Mouse (Mus musculus): ENCODE measurements around the gene Pcdh8. TPM values are rescaled to one million over a fixed set of nuclear protein-coding genes. Genes with fewer than 3 reads are reported as not detected.

Gene Pcdh8
- 0.12 and 0.21 TPM in 2 replicates for polyA plus RNA-seq (2014; fragmentation: Nextera tagmentation; extraction: Ambion mirVana)

GRCm38 (mm10) chr14:79771094-79771535 is at the start of gene Pcdh8:
Gene Pcdh8, minus strand, starts transcription at chr14:79771312.
- WGBS, result under 1% methylated on average over 30 of the region's 30 CpGs
- Histone ChIP-seq H3K4me1 (replicated peaks; ENCODE audit: control insufficient read depth, insufficient read depth, low read length) (0 out of 2 replicates have a peak, but pooled peaks cover 2% of the 10 kb centered on the region), H3K27ac (ENCODE audit: low read depth, low read length) (no peak within 1 kb of the TSS), H3K27me3 (replicated peaks; ENCODE audit: control insufficient read depth, insufficient read depth, low read length) (peaks cover 84% of the 10 kb centered on the region), H3K9ac (ENCODE audit: low read depth, low read length) (no peak within 1 kb of the TSS), H3K4me3 (ENCODE audit: low read depth, low read length) (peak within 1 kb of the TSS; percentile 26), H3K9me3 (ENCODE audit: control insufficient read depth, low read length) (no peaks in the 10 kb centered on the region), H3K4me2 (peak within 1 kb of the TSS; percentile 57), H3K36me3 (ENCODE audit: control insufficient read depth, insufficient read depth, low read length) (no peaks in the 10 kb centered on the region)
- peak; percentile 80 for ATAC-seq (replicated peaks; ENCODE audit: low FRiP score)
- DNase-seq (ENCODE audit: low spot score), result peak; percentile 77

- no peaks in the 10 kb centered on the region for H3K27me3 ChIP-seq (replicated peaks; ENCODE audit: control insufficient read depth, insufficient read depth, low read length)
- H3K36me3 ChIP-seq (ENCODE audit: control insufficient read depth, insufficient read depth, low read length), result no peaks in the 10 kb centered on the region
- no peak overlapping the region for H3K9ac ChIP-seq (ENCODE audit: low read depth, low read length)
- H3K4me1 ChIP-seq (replicated peaks; ENCODE audit: control insufficient read depth, insufficient read depth, low read length), result no peaks in the 10 kb centered on the region
- no peak overlapping the region for H3K4me2 ChIP-seq
- no peak overlapping the region for H3K4me3 ChIP-seq (ENCODE audit: low read depth, low read length)
- H3K27ac ChIP-seq (ENCODE audit: low read depth, low read length), result no peak overlapping the region
- ATAC-seq (replicated peaks; ENCODE audit: low FRiP score), result no peak
- H3K9me3 ChIP-seq (ENCODE audit: control insufficient read depth, low read length), result no peaks in the 10 kb centered on the region
- no peak for DNase-seq (ENCODE audit: low spot score)
- 74% methylated on average over 8 of the region's 8 CpGs for WGBS
Measured at GRCm38 (mm10) chr14:79814709-79815108, 43.6 kb upstream of the Pcdh8 start.

- no peaks in the 10 kb centered on the region for H3K36me3 ChIP-seq (ENCODE audit: control insufficient read depth, insufficient read depth, low read length)
- WGBS, result 40% methylated on average over 1 of the region's 1 CpGs
- H3K4me3 ChIP-seq (ENCODE audit: low read depth, low read length), result no peak overlapping the region
- H3K27me3 ChIP-seq (replicated peaks; ENCODE audit: control insufficient read depth, insufficient read depth, low read length), result no peaks in the 10 kb centered on the region
- H3K27ac ChIP-seq (ENCODE audit: low read depth, low read length), result no peak overlapping the region
- H3K4me2 ChIP-seq, result no peak overlapping the region
- no peak for ATAC-seq (replicated peaks; ENCODE audit: low FRiP score)
- no peaks in the 10 kb centered on the region for H3K9me3 ChIP-seq (ENCODE audit: control insufficient read depth, low read length)
- no peak for DNase-seq (ENCODE audit: low spot score)
- no peak overlapping the region for H3K9ac ChIP-seq (ENCODE audit: low read depth, low read length)
- no peaks in the 10 kb centered on the region for H3K4me1 ChIP-seq (replicated peaks; ENCODE audit: control insufficient read depth, insufficient read depth, low read length)
Measured at GRCm38 (mm10) chr14:79814084-79814483, 43.0 kb upstream of the Pcdh8 start.

GRCm38 (mm10) chr14:79793179-79793578 is 22.1 kb upstream of the Pcdh8 start:
- no peak overlapping the region for H3K27ac ChIP-seq (ENCODE audit: low read depth, low read length)
- H3K4me3 ChIP-seq (ENCODE audit: low read depth, low read length), result no peak overlapping the region
- no peak for ATAC-seq (replicated peaks; ENCODE audit: low FRiP score)
- H3K4me2 ChIP-seq, result no peak overlapping the region
- no peaks in the 10 kb centered on the region for H3K4me1 ChIP-seq (replicated peaks; ENCODE audit: control insufficient read depth, insufficient read depth, low read length)
- WGBS, result 77% methylated on average over 8 of the region's 8 CpGs
- H3K9ac ChIP-seq (ENCODE audit: low read depth, low read length), result no peak overlapping the region
- no peaks in the 10 kb centered on the region for H3K36me3 ChIP-seq (ENCODE audit: control insufficient read depth, insufficient read depth, low read length)
- DNase-seq (ENCODE audit: low spot score), result no peak
- H3K9me3 ChIP-seq (ENCODE audit: control insufficient read depth, low read length), result no peaks in the 10 kb centered on the region
- H3K27me3 ChIP-seq (replicated peaks; ENCODE audit: control insufficient read depth, insufficient read depth, low read length), result no peaks in the 10 kb centered on the region

- WGBS, result 31% methylated on average over 4 of the region's 4 CpGs
- H3K4me1 ChIP-seq (replicated peaks; ENCODE audit: control insufficient read depth, insufficient read depth, low read length), result no peaks in the 10 kb centered on the region
- no peak overlapping the region for H3K4me2 ChIP-seq
- H3K27me3 ChIP-seq (replicated peaks; ENCODE audit: control insufficient read depth, insufficient read depth, low read length), result no peaks in the 10 kb centered on the region
- ATAC-seq (replicated peaks; ENCODE audit: low FRiP score) (no peak), DNase-seq (ENCODE audit: low spot score) (no peak)
- no peaks in the 10 kb centered on the region for H3K36me3 ChIP-seq (ENCODE audit: control insufficient read depth, insufficient read depth, low read length)
- H3K4me3 ChIP-seq (ENCODE audit: low read depth, low read length), result no peak overlapping the region
- H3K9me3 ChIP-seq (ENCODE audit: control insufficient read depth, low read length), result no peaks in the 10 kb centered on the region
- H3K27ac ChIP-seq (ENCODE audit: low read depth, low read length), result no peak overlapping the region
- H3K9ac ChIP-seq (ENCODE audit: low read depth, low read length), result no peak overlapping the region
Measured at GRCm38 (mm10) chr14:79789535-79789934, 18.4 kb upstream of the Pcdh8 start.

GRCm38 (mm10) chr14:79788656-79789204 is 17.6 kb upstream of the Pcdh8 start:
- H3K4me2 ChIP-seq, result no peak overlapping the region
- DNase-seq (ENCODE audit: low spot score) (no peak), ATAC-seq (replicated peaks; ENCODE audit: low FRiP score) (no peak)
- H3K4me1 ChIP-seq (replicated peaks; ENCODE audit: control insufficient read depth, insufficient read depth, low read length), result no peaks in the 10 kb centered on the region
- no peaks in the 10 kb centered on the region for H3K36me3 ChIP-seq (ENCODE audit: control insufficient read depth, insufficient read depth, low read length)
- H3K4me3 ChIP-seq (ENCODE audit: low read depth, low read length), result no peak overlapping the region
- 55% methylated on average over 2 of the region's 2 CpGs for WGBS
- H3K27ac ChIP-seq (ENCODE audit: low read depth, low read length), result no peak overlapping the region
- no peak overlapping the region for H3K9ac ChIP-seq (ENCODE audit: low read depth, low read length)
- no peaks in the 10 kb centered on the region for H3K9me3 ChIP-seq (ENCODE audit: control insufficient read depth, low read length)
- H3K27me3 ChIP-seq (replicated peaks; ENCODE audit: control insufficient read depth, insufficient read depth, low read length), result no peaks in the 10 kb centered on the region

GRCm38 (mm10) chr14:79787918-79788317 is 16.8 kb upstream of the Pcdh8 start:
- WGBS, result 79% methylated on average over 6 of the region's 6 CpGs
- DNase-seq (ENCODE audit: low spot score), result no peak
- Histone ChIP-seq H3K4me1 (replicated peaks; ENCODE audit: control insufficient read depth, insufficient read depth, low read length) (no peaks in the 10 kb centered on the region), H3K4me3 (ENCODE audit: low read depth, low read length) (no peak overlapping the region), H3K27ac (ENCODE audit: low read depth, low read length) (no peak overlapping the region), H3K4me2 (no peak overlapping the region), H3K9me3 (ENCODE audit: control insufficient read depth, low read length) (no peaks in the 10 kb centered on the region), H3K27me3 (replicated peaks; ENCODE audit: control insufficient read depth, insufficient read depth, low read length) (no peaks in the 10 kb centered on the region), H3K36me3 (ENCODE audit: control insufficient read depth, insufficient read depth, low read length) (no peaks in the 10 kb centered on the region), H3K9ac (ENCODE audit: low read depth, low read length) (no peak overlapping the region)
- no peak for ATAC-seq (replicated peaks; ENCODE audit: low FRiP score)

GRCm38 (mm10) chr14:79785400-79785799 is 14.3 kb upstream of the Pcdh8 start:
- no peaks in the 10 kb centered on the region for H3K36me3 ChIP-seq (ENCODE audit: control insufficient read depth, insufficient read depth, low read length)
- ATAC-seq (replicated peaks; ENCODE audit: low FRiP score), result no peak
- DNase-seq (ENCODE audit: low spot score), result no peak
- no peak overlapping the region for H3K27ac ChIP-seq (ENCODE audit: low read depth, low read length)
- H3K4me3 ChIP-seq (ENCODE audit: low read depth, low read length), result no peak overlapping the region
- H3K4me1 ChIP-seq (replicated peaks; ENCODE audit: control insufficient read depth, insufficient read depth, low read length), result no peaks in the 10 kb centered on the region
- H3K27me3 ChIP-seq (replicated peaks; ENCODE audit: control insufficient read depth, insufficient read depth, low read length), result no peaks in the 10 kb centered on the region
- no peak overlapping the region for H3K9ac ChIP-seq (ENCODE audit: low read depth, low read length)
- no peaks in the 10 kb centered on the region for H3K9me3 ChIP-seq (ENCODE audit: control insufficient read depth, low read length)
- H3K4me2 ChIP-seq, result no peak overlapping the region
- 45% methylated on average over 4 of the region's 4 CpGs for WGBS

GRCm38 (mm10) chr14:79780889-79781288 is 9.8 kb upstream of the Pcdh8 start:
- ATAC-seq (replicated peaks; ENCODE audit: low FRiP score) (no peak), DNase-seq (ENCODE audit: low spot score) (no peak)
- Histone ChIP-seq H3K4me1 (replicated peaks; ENCODE audit: control insufficient read depth, insufficient read depth, low read length) (no peaks in the 10 kb centered on the region), H3K27me3 (replicated peaks; ENCODE audit: control insufficient read depth, insufficient read depth, low read length) (no peaks in the 10 kb centered on the region), H3K4me3 (ENCODE audit: low read depth, low read length) (no peak overlapping the region), H3K4me2 (no peak overlapping the region), H3K36me3 (ENCODE audit: control insufficient read depth, insufficient read depth, low read length) (no peaks in the 10 kb centered on the region), H3K9ac (ENCODE audit: low read depth, low read length) (no peak overlapping the region), H3K27ac (ENCODE audit: low read depth, low read length) (no peak overlapping the region), H3K9me3 (ENCODE audit: control insufficient read depth, low read length) (no peaks in the 10 kb centered on the region)
- WGBS, result 70% methylated on average over 1 of the region's 1 CpGs
